Mouse (Mus musculus) WW6 (cell line): ENCODE measurements at regions not wholly inside any gene's neighbourhood (a gene's known extent, or its start where the extent isn't known, plus 50 kb on each side); places are given as distances from the start of the nearest gene placed in this dataset.

ENCODE experiments used
- DNase-seq: peaks from one replicate; pipeline ENCODE4 v3.0.0-alpha.2; 2013; ENCODE audit warnings: low read depth, low spot score

DNA sequence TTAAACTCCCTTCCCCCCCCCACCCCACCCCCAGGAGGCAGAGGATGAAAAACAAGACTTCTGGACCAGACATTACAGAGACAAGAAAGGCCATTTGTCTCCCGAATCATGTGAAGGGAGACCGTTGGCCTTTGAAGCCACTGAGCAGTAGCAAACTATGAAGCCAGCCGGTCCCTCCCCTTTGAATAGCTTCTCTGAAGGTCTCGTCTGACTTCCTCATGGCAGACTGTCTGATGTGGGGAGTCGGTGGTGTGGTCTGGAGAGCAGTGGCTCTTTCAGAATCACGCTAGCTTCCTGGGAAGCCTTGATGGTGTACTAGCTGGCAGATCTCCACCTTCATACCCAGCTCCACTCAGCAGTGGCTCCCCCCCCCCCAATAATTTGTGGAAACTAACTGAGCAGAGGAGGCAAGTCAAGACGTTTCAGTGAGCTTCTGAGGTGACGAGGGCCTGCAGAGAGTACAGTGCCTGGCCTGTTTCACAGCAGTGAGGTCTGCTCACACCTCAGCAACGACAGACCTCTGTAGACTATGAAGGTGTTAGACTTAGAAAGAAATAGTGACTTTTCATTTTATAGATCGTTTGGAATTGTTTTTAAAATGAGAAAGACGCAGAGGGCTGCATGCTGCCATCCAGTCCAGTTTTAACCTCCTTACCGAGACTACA is 116.9 kb upstream of the Rnaseh2b start:
- no peak for DNase-seq

DNA sequence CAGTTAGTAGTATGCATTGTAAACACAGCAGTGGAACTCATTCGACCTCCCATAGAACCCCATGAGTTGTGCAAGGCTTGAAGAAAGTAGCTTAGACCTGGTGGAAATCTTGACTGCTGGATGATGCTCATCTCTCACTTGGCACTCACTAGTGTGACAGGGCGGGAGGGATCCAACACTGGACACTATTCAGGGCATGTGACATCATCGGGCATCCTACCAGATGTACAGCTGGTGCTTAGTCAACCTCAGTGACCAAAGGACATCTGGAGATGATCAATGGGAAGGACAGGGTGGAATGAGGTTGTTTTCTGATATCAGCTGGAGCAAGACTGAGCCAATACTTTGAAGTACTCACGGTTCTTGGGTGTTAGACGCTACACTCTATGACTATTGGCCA is 114.9 kb upstream of the Rnaseh2b start:
- DNase-seq: no peak

DNA sequence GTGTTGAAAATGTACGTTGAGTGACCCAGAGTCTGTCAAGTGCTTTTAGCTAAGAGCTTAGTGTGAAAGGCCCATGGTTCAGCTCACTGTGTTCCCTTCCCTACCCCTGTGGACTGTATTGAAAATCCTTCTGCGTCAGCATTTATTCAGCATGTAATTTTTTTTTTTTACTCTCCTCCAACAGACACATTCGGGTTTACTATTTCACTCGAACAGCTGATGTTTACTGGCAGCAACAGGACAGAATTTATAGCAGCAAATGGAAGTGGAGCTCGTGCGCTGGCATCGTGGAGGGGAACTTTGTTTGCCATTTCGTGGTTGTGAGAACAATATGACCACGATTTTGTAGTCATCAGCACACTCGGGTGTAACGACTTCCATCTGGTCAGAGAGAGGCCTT is 105.0 kb upstream of the Rnaseh2b start:
- no peak for DNase-seq

DNA sequence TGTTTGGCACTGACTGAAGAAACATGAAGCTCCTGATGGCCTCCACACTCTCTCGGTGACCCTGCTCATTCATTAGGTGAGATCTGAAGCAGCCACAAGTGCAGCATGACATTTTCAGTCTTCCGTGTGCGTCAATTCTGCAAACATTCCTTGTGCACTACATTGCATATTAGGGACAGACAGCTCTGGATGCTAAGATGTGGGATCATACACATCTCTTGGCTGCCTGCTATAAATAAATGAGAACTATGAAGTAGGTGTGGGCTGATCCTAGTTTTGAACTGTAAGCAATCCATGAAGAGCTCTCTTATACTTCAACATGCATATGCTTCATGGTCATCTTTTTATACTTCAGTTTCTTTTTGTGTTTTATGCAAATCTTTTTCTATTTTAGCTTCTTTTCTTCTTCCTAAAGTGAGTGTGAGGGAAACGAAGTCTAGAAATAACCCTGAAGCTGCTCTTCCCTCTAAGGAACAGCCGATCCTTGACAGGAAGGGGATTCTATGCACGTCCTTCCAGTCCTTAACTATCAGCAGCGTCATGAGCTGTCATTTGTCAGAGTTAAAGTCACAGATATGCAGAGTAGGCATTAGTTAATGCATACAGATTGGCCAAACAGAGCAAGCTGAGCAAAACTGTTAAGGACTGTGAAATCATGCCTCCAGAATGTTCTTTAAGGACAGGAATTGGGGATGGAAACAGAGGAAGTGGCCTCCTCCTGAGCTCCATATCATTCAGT is 104.1 kb upstream of the Rnaseh2b start:
- DNase-seq: no peak

DNA sequence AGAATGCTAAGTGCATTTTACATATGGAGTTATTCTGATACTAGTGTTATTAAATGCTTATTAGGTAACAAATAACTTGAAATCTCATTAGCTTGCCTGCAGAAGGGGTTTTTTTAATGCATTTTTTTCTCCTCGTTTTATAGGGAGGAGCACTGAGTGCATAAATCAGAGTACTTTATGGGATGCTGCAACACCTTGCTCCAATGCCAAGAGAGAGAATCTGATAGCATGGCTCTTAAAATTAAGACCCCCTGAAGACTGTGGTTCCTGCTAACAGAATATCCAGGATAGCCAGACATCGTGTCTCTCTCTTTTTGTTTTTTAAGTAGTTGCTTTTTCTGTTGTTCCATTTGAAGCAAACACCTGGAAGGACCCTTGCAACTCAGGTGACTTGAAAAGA is 100.8 kb upstream of the Rnaseh2b start:
- DNase-seq: no peak

DNA sequence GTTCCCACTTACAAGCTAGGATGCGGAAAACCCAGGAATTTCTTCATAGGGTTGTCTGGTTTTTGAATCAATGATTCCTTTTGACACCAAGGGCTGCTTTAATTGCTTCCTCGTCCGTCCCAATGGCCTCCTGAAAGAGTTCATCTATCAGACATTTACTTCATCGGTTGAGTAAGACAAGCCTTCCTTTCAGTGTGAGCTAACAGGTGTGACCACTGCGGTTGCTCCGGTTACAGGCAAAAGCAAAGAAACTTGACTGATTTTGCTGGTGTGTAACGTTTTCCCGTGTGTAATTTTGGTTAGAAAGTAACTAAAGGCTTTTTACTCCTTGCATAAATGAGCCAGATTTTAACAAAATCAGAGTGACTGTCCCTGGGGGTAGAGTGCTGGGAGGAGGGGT is 99.6 kb upstream of the Rnaseh2b start:
- DNase-seq: no peak

DNA sequence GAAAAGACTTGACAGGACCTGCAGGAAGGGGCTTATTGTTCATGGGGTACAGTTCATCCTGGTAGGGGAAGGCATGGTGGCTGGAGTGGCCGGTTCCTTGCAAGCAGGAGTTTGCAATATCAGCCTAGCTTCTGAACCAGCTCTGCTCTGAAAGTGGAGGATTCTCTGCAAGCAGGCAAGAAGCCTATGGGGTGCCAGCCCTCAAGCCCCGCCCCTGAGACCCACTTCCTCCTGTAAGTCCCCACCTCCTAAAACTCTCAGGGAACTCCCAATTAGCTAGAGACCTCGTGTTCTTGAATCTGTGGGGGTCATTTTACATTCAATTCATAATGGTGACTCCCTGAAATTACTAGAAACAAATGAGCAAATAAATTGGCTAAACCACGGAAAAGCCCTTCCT is 99.0 kb upstream of the Rnaseh2b start:
- DNase-seq: no peak

DNA sequence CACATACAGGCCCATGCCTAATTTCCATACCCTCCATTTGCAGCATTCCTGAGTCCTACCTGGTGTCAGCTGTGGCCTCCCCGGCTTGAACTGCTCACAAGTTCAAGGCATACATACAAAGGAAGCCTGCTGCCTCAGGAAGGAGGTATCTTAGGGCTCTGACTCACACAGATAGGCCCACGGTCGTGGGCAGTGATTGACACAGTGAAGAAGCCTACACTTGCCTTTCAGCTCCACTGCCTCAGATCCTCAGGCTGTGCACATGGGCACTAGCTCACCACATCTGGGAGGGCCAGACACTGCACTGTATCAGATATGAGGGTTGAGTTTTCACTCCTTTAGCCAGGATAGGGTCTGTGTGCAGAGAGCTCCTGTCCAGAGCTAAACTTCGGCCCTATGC is 95.6 kb upstream of the Rnaseh2b start:
- DNase-seq: no peak

DNA sequence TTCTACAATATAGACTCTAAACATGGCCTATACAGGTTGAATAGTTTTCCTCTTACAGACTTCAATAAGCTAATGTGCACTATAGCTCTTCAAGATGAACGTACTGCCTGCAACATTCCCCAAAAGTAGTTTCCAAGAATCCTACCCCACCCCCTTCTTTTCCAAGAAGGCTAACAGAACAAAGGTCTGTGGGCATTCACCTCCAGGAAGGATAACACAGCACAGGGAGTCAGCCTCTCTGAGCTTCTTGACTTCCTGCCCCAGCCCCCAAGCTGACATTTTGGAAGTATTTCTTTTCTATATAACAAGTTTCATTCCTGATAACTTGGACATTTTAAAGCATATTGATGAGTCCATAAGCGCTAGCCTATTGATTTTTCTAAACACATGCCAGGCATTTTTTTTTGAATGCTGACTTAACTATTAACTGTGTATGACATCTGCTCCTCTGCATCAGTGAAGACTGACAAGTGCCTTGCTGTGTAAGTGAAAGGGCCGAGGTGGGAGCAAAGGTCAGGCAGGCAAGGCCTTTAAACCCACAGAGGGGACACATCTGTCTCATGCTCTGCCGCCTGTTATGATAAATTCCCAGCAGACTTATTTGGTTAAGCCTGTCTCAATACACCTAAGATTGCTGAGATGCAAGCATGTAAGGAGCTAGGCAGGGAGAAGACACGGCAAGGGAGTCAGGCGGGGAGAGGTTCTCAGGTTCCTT is 93.8 kb upstream of the Rnaseh2b start:
- no peak for DNase-seq

DNA sequence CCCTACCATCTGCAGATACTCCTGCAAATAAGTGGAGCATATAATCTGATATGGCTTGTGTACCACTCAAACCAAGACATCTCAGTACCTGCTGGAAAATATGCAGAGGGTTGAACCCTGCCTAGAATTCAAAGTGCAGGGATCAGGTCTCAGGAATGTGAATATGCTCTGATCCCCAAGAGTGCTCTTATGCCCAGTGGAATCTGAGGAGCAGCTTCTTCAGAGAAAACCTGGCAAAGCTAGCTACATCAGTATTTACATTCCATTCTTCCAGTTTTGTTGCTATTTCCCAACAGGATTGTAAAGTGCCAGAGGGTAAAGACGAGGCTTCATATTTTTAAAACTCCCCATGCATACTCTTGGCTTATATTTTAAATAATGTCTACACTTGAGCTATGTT is 77.3 kb upstream of the Rnaseh2b start:
- no peak for DNase-seq

DNA sequence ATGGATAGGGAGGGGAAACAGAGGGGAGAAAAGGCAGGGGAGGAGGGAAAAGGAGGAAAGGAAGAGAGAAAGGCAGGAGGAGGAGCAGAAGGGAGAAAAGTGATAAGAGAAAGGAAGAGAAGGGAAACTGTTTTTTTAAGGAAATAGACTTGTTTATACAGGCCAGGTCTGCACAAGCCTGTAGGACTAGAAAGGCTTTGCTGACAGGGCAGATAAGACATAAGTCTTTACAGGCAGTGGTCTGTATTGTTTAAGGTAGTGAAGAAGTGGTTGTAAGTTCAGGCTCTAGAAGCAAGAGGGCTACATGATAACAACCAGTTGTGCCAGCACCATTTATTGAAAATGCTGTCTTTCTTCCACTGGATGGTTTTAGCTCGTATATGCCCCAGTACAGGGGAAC is 75.4 kb upstream of the Rnaseh2b start:
- DNase-seq: no peak

DNA sequence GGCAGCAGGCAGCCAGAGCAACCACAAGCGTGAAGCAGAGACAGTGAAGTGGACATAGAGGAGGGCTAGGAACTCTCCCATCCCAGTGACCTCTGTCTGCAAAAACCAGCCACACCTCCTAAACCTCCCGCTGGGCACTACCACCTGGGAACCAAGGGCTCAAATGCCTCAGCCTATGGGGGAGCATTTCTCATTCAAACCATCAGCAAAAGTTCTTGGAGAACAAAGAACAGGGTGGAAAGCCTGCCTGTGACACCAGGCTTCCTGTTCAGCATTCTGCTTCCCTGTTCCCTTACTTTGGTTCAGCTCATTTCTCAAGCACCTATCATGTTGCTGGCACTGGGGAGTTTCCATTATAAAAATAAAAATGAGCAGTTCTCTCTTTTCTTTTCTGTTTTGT is 74.4 kb upstream of the Rnaseh2b start:
- no peak for DNase-seq

DNA sequence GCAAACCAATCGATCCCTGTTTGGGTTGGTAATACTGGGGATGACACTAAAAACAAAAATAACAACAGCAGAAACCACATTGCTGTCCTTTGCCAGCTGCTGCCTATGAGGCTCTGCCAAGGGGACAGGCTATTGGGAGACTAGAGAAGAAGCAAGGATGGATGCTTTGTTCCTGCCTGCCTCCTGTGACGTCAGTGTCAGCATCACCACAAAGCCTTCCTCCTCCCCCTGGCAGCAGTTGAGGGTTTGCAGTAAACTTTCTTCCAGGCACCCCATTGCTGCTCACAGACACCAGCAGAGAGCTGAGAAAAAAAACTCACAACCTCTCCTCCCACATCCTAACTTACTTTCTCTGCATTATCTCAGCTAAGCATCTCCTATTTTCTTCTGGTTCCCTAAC is 73.7 kb upstream of the Rnaseh2b start:
- no peak for DNase-seq

DNA sequence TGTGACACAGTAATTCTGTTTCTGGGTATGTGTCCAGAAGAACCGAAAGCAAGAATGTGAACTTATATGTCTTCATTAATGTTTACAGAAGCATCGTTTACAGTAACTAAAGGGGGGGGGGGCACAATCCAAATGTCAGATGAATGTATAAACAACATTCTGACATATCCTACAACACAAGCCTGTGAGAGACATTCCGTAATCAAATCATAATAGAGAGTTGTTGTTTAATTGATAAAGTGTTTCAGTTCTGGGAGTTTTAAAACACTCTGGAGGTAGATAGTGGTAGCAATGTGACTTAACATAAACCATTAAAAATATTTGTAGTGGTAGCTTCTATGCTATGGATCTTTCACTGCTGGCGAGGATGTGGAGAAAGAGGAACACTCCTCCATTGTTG is 71.6 kb upstream of the Rnaseh2b start:
- no peak for DNase-seq
